Mouse (Mus musculus) limb, embryonic 12.5 days (tissue): ENCODE data around the gene Flnb. TPM values are rescaled to one million over a fixed set of nuclear protein-coding genes. Genes with fewer than 3 reads are reported as not detected.

Experiments
- ATAC-seq: fragments of 200-750 bp; cut with Nextera tagmentation; 2 replicates; pipeline ENCODE4 v1.8.0; 2017; ENCODE audit warnings: low read depth, moderate TSS enrichment; ENCODE audit not compliant: insufficient number of reproducible peaks, insufficient read depth, low FRiP score, low TSS enrichment
- H3K27ac ChIP-seq: fragments of 300-500 bp; sonication (generic); 2 replicates; pipeline ENCODE4 v1.5.1; 2016; ENCODE audit warnings: mild to moderate bottlenecking, moderate library complexity
- H3K27me3 ChIP-seq: fragments of 300-500 bp; sonication (generic); 2 replicates; pipeline ENCODE4 v1.6.1; 2016; ENCODE audit warnings: mild to moderate bottlenecking, moderate library complexity
- H3K36me3 ChIP-seq: fragments of 300-500 bp; sonication (generic); 2 replicates; pipeline ENCODE4 v1.6.1; 2016; ENCODE audit warnings: mild to moderate bottlenecking, moderate library complexity
- H3K4me1 ChIP-seq: fragments of 300-500 bp; sonication (generic); replicated peaks from 2 replicates; pipeline ENCODE4 v1.6.1; 2016
- H3K4me2 ChIP-seq: fragments of 300-500 bp; sonication (generic); 2 replicates; pipeline ENCODE4 v1.6.1; 2016; ENCODE audit warnings: mild to moderate bottlenecking, moderate library complexity
- H3K4me3 ChIP-seq: fragments of 300-500 bp; sonication (generic); replicated peaks from 2 replicates; pipeline ENCODE4 v1.5.1; 2016; ENCODE audit warnings: mild to moderate bottlenecking
- H3K9ac ChIP-seq: fragments of 300-500 bp; sonication (generic); replicated peaks from 2 replicates; pipeline ENCODE4 v1.6.1; 2016; ENCODE audit warnings: mild to moderate bottlenecking, moderate library complexity
- H3K9me3 ChIP-seq: fragments of 300-500 bp; sonication (generic); 2 replicates; pipeline ENCODE4 v1.6.1; 2016; ENCODE audit warnings: mild to moderate bottlenecking, moderate library complexity
- WGBS: fragments of 180-500 bp; shearing (Covaris S2); methylation state at CpG from one replicate; pipeline ENCODE4 v1.1.7; 2016; 5-methylcytosine and 5-hydroxymethylcytosine counted together
- polyA plus RNA-seq: library from polyadenylated mRNA; unstranded; fragments of >200 nt; fragmentation: Nextera tagmentation; extraction: Ambion mirVana; gene quantifications from 2 replicates; pipeline ENCODE4 v1.2.1, GENCODE M21; 2016

Gene Flnb
- polyA plus RNA-seq, 1 experiment from 2014 or later = 56.7 TPM

GRCm38 (mm10) chr14:7997255-7997696, 179.5 kb downstream of the Flnb start:
- ATAC-seq = no peak
- Histone ChIP-seq H3K4me2 (peak overlapping the region; percentile 47), H3K4me3 (no peak overlapping the region), H3K4me1 (peaks cover 9% of the 10 kb centered on the region), H3K27ac (no peak overlapping the region), H3K9ac (no peak overlapping the region), H3K36me3 (no peaks in the 10 kb centered on the region), H3K9me3 (no peaks in the 10 kb centered on the region), H3K27me3 (peaks cover 42% of the 10 kb centered on the region)
- WGBS = 2% methylated on average over 15 of the region's 15 CpGs

- no peaks in the 10 kb centered on the region for H3K9me3 ChIP-seq
- no peak overlapping the region for H3K27ac ChIP-seq
- H3K36me3 ChIP-seq = no peaks in the 10 kb centered on the region
- no peak for ATAC-seq
- H3K4me2 ChIP-seq = no peak overlapping the region
- H3K9ac ChIP-seq = no peak overlapping the region
- peaks cover 45% of the 10 kb centered on the region for H3K27me3 ChIP-seq
- H3K4me1 ChIP-seq = peaks cover 20% of the 10 kb centered on the region
- WGBS = 81% methylated on average over 3 of the region's 3 CpGs
- no peak overlapping the region for H3K4me3 ChIP-seq
Observed at GRCm38 (mm10) chr14:7999030-7999429, 181.3 kb downstream of the Flnb start.

GRCm38 (mm10) chr14:7999435-7999834, 181.7 kb downstream of the Flnb start:
- Histone ChIP-seq H3K27me3 (peaks cover 49% of the 10 kb centered on the region), H3K4me2 (no peak overlapping the region), H3K4me1 (peaks cover 24% of the 10 kb centered on the region), H3K4me3 (no peak overlapping the region), H3K27ac (no peak overlapping the region), H3K9ac (no peak overlapping the region), H3K36me3 (no peaks in the 10 kb centered on the region), H3K9me3 (no peaks in the 10 kb centered on the region)
- ATAC-seq = no peak
- 70% methylated on average over 5 of the region's 5 CpGs for WGBS

GRCm38 (mm10) chr14:8000247-8000646, 182.5 kb downstream of the Flnb start:
- H3K4me2 ChIP-seq = no peak overlapping the region
- no peak overlapping the region for H3K27ac ChIP-seq
- H3K4me3 ChIP-seq = no peak overlapping the region
- WGBS = 86% methylated on average over 5 of the region's 5 CpGs
- H3K27me3 ChIP-seq = peaks cover 51% of the 10 kb centered on the region
- ATAC-seq = no peak
- H3K36me3 ChIP-seq = no peaks in the 10 kb centered on the region
- peaks cover 26% of the 10 kb centered on the region for H3K4me1 ChIP-seq
- H3K9ac ChIP-seq = no peak overlapping the region
- H3K9me3 ChIP-seq = no peaks in the 10 kb centered on the region

Other genes with a start within 250 kb of the Flnb start
- 0.35 and 0.49 TPM in 2 replicates for gene Gm3558, start 249.4 kb upstream of the Flnb start, polyA plus RNA-seq
- gene Gm10338, start 222.4 kb upstream of the Flnb start, polyA plus RNA-seq = not detected in 2 replicates
- gene Gm10128, start 174.0 kb upstream of the Flnb start, polyA plus RNA-seq = not detected in 2 replicates
- gene Gm26661, start 26.4 kb upstream of the Flnb start, polyA plus RNA-seq = not detected in 2 replicates
- not detected in 2 replicates for gene Gm45521, start 139.3 kb downstream of the Flnb start, polyA plus RNA-seq
- not detected in 2 replicates for gene Dnase1l3, start 176.6 kb downstream of the Flnb start, polyA plus RNA-seq
- gene Abhd6, start 184.9 kb downstream of the Flnb start, polyA plus RNA-seq = 17.8 and 18.4 TPM in 2 replicates